Comparison of ENCODE assay signal across 25 mouse cellular contexts in the genomic region with DNA sequence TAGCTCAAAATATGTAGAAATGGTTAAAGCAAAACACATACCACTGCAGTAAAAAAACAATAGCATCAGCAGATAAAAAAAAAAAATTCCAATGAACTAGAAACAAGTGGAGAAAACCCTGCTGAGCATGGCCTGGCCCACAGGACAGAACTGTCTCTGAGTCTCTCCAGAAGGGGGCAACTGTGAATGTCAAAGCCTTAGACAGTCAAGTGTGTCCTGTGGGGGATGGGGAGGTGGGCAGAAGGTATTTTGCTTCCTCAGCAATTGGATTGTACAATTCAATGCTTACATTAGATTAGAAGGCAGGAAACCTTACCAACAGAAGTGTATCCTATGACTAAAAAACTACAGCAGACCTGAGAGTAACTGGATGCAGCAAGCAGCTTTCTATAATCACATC. TPM values are rescaled to one million over a fixed set of nuclear protein-coding genes. Genes with fewer than 3 reads are reported as not detected.
DNase-seq lines count a peak whose midpoint lies in the region; ATAC-seq and TF ChIP-seq lines count a peak whose summit lies in the region.
"Had no signal": no experiment of that assay in that cellular context is flagged by ENCODE, and none has a peak within 500 bp of the region (broad histone marks: within the 10 kb centered on the region; RNA-seq: fewer than 3 reads in every experiment).

No protein-coding gene starts in this region.

- H3K36me3 ChIP-seq in heart, postnatal 0 days (replicated peaks; ENCODE audit: control insufficient read depth, insufficient read depth, low read length): peaks cover 76% of the 10 kb centered on the region
- peaks cover 97% of the 10 kb centered on the region for H3K36me3 ChIP-seq in embryonic facial prominence, embryonic 10.5 days (replicated peaks)

- TF ChIP-seq EP300 in heart, postnatal 0 days (IDR thresholded peaks at IDR 0.05; ENCODE audit: low read depth): no peak

- no peak overlapping the region for H3K27ac ChIP-seq in heart, postnatal 0 days (ENCODE audit: low read depth)
- no peak overlapping the region for H3K27ac ChIP-seq in embryonic facial prominence, embryonic 10.5 days (replicated peaks)
- H3K27ac ChIP-seq: forebrain, embryonic 12.5 days; heart, embryonic 15.5 days; hindbrain, embryonic 10.5 days; hindbrain, postnatal 0 days; kidney, postnatal 0 days; midbrain, embryonic 15.5 days had no signal

- no peak for DNase-seq in heart, postnatal 0 days (ENCODE audit: low spot score)
- DNase-seq in heart, adult 9 months (ENCODE audit: low spot score in 2 of 2): no peak
- DNase-seq in 416B (ENCODE audit: low read depth) (peak; percentile 25), R1 (ENCODE audit: low read depth, low spot score) (peak; percentile 57)
- DNase-seq in thymus, postnatal 0 days (ENCODE audit: low spot score): peak; percentile 48
- no peak for DNase-seq in embryonic facial prominence, embryonic 10.5 days (ENCODE audit: low spot score)
- DNase-seq: adrenal gland, postnatal 25 days; cerebellum, adult 18-20 months; cerebellum, postnatal 25 days; gastrocnemius, postnatal 10 days; heart, adult 18-20 months; left cerebral cortex, postnatal 4 days; right cerebral cortex, postnatal 14 days; spleen, adult 18-20 months had no signal

- H3K27me3 ChIP-seq in heart, postnatal 0 days (ENCODE audit: control insufficient read depth, insufficient read depth, low read length): no peaks in the 10 kb centered on the region
- H3K27me3 ChIP-seq in embryonic facial prominence, embryonic 10.5 days (replicated peaks; ENCODE audit: low read depth, poor library complexity, severe bottlenecking): no peaks in the 10 kb centered on the region
- H3K27me3 ChIP-seq: forebrain, embryonic 12.5 days; heart, embryonic 15.5 days; megakaryocyte, embryonic 14.5 days; midbrain, embryonic 15.5 days; Patski had no signal

- H3K9ac ChIP-seq in heart, postnatal 0 days (replicated peaks; ENCODE audit: low read depth, low read length): no peak overlapping the region
- H3K9ac ChIP-seq: forebrain, embryonic 12.5 days; heart, embryonic 15.5 days; midbrain, embryonic 15.5 days had no signal

- no peak overlapping the region for H3K4me2 ChIP-seq in heart, postnatal 0 days (ENCODE audit: low read depth, low read length)
- H3K4me2 ChIP-seq: forebrain, embryonic 12.5 days; heart, embryonic 15.5 days; midbrain, embryonic 15.5 days had no signal

- TF ChIP-seq CTCF in heart, postnatal 0 days (IDR thresholded peaks at IDR 0.05; ENCODE audit: low read depth): peak; percentile 16; the same call in 1 of the 2 replicates

- H3K4me3 ChIP-seq in heart, postnatal 0 days (ENCODE audit: low read depth, low read length): no peak overlapping the region
- H3K4me3 ChIP-seq in embryonic facial prominence, embryonic 10.5 days: no peak overlapping the region
- H3K4me3 ChIP-seq: forebrain, embryonic 12.5 days; heart, embryonic 15.5 days; hindbrain, embryonic 10.5 days; megakaryocyte, embryonic 14.5 days; midbrain, embryonic 15.5 days; myocyte had no signal

- H3K9me3 ChIP-seq in heart, postnatal 0 days (replicated peaks; ENCODE audit: control insufficient read depth, low read length): no peaks in the 10 kb centered on the region
- no peaks in the 10 kb centered on the region for H3K9me3 ChIP-seq in embryonic facial prominence, embryonic 10.5 days
- H3K9me3 ChIP-seq: forebrain, embryonic 12.5 days; heart, embryonic 15.5 days; hindbrain, embryonic 10.5 days; megakaryocyte, embryonic 14.5 days; midbrain, embryonic 15.5 days had no signal

- no peak for ATAC-seq in heart, postnatal 0 days (ENCODE audit: insufficient read depth, low read depth)
- no peak for ATAC-seq in megakaryocyte-erythroid progenitor cell, adult 5-6 weeks (replicated peaks; ENCODE audit: low FRiP score, low TSS enrichment, poor library complexity, severe bottlenecking)
- ATAC-seq: hindbrain, postnatal 0 days; intestine, postnatal 0 days; midbrain, embryonic 15.5 days; Patski had no signal

- no peaks in the 10 kb centered on the region for H3K4me1 ChIP-seq in heart, postnatal 0 days (ENCODE audit: control insufficient read depth, insufficient read depth)
- no peaks in the 10 kb centered on the region for H3K4me1 ChIP-seq in embryonic facial prominence, embryonic 10.5 days
- H3K4me1 ChIP-seq: forebrain, embryonic 12.5 days; heart, embryonic 15.5 days; hindbrain, embryonic 10.5 days; midbrain, embryonic 15.5 days had no signal

RNA-seq across cellular contexts. Expression of a gene that starts 11.3 kb away (rescaled TPM):
- total RNA-seq in heart, postnatal 0 days (2014; rRNA removed; ENCODE audit: low replicate concordance): 9.2 and 20.2 TPM in 2 replicates
- 13.8 and 14.8 TPM in 2 replicates for polyA plus RNA-seq in heart, postnatal 0 days (2015; fragmentation: Nextera tagmentation; extraction: Ambion mirVana)
- 24.1 and 31.9 TPM in 2 replicates for polyA plus RNA-seq in thymus, postnatal 0 days (2015; fragmentation: Nextera tagmentation; extraction: Ambion mirVana)
- polyA plus RNA-seq in embryonic facial prominence, embryonic 10.5 days (2016; fragmentation: Nextera tagmentation; extraction: Ambion mirVana): 7.0 and 10.1 TPM in 2 replicates
- total RNA-seq in megakaryocyte-erythroid progenitor cell, adult 5-6 weeks (2014; fragmentation: Nextera tagmentation): 11.2 and 14.2 TPM in 2 replicates
- 10.3 and 13.6 TPM in 2 replicates for total RNA-seq in megakaryocyte-erythroid progenitor cell, adult 5-6 weeks (2017)

RNA-seq across cellular contexts. Expression of a gene that starts 11.5 kb away (rescaled TPM):
- total RNA-seq in heart, postnatal 0 days (2014; rRNA removed; ENCODE audit: low replicate concordance): 23.0 and 25.2 TPM in 2 replicates
- 4.0 and 6.2 TPM in 2 replicates for polyA plus RNA-seq in heart, postnatal 0 days (2015; fragmentation: Nextera tagmentation; extraction: Ambion mirVana)
- polyA plus RNA-seq in thymus, postnatal 0 days (2015; fragmentation: Nextera tagmentation; extraction: Ambion mirVana): 21.7 and 26.1 TPM in 2 replicates
- polyA plus RNA-seq in embryonic facial prominence, embryonic 10.5 days (2016; fragmentation: Nextera tagmentation; extraction: Ambion mirVana): 7.1 TPM in 2 replicates
- total RNA-seq in megakaryocyte-erythroid progenitor cell, adult 5-6 weeks (2014; fragmentation: Nextera tagmentation): 18.9 and 33.1 TPM in 2 replicates
- 59.9 and 69.4 TPM in 2 replicates for total RNA-seq in megakaryocyte-erythroid progenitor cell, adult 5-6 weeks (2017)

RNA-seq across cellular contexts. Expression of a gene that starts 39.5 kb away (rescaled TPM):
- total RNA-seq in heart, postnatal 0 days (2014; rRNA removed; ENCODE audit: low replicate concordance): 22.7 and 75.7 TPM in 2 replicates
- 13.2 and 14.3 TPM in 2 replicates for polyA plus RNA-seq in heart, postnatal 0 days (2015; fragmentation: Nextera tagmentation; extraction: Ambion mirVana)
- 25.4 and 25.7 TPM in 2 replicates for polyA plus RNA-seq in thymus, postnatal 0 days (2015; fragmentation: Nextera tagmentation; extraction: Ambion mirVana)
- polyA plus RNA-seq in embryonic facial prominence, embryonic 10.5 days (2016; fragmentation: Nextera tagmentation; extraction: Ambion mirVana): 24.6 and 27.1 TPM in 2 replicates
- 26.2 and 59.5 TPM in 2 replicates for total RNA-seq in megakaryocyte-erythroid progenitor cell, adult 5-6 weeks (2014; fragmentation: Nextera tagmentation)
- 29.8 and 39.0 TPM in 2 replicates for total RNA-seq in megakaryocyte-erythroid progenitor cell, adult 5-6 weeks (2017)

Comparison
In these comparisons a context has a peak if more than half of its experiments do, and no peak if none do; other contexts are left out.
1. DNase-seq: peak in 416B (single experiment), R1 (single experiment) and thymus, postnatal 0 days (single experiment); none in heart, postnatal 0 days (single experiment), heart, adult 9 months (0 of 2) and embryonic facial prominence, embryonic 10.5 days (single experiment).